Mouse (Mus musculus) colon, adult 2 months (tissue): ENCODE data around the gene Gm9046. TPM values are rescaled to one million over a fixed set of nuclear protein-coding genes. Genes with fewer than 3 reads are reported as not detected.

Experiments
- polyA plus RNA-seq: library from polyadenylated mRNA; depleted of rRNA; stranded (reverse); fragments of >200 nt; gene quantifications from 2 replicates; pipeline ENCODE4 v1.2.3, GENCODE M21; 2012; rRNA removed

The Gm9046 gene
- not detected in 2 replicates for polyA plus RNA-seq

DNA sequence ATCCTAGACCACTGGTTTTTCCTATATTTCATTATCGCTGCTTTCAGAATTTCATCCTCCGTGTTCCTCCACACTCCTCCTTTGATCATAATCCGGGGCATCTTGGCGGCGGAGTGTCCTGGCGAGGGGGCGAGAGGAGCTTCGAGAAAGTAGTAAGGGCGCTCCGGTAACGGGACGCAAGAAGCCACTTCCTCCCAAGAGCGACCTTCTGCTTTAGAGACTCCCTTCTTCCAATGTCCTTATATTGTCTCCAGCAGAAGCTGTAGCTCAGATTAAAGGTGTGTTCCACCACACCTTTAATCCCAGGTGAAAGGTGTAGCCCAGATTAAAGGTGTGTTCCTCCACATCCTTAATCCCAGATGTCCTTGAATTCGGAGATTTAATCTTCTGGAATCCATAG lies at the start of gene Gm9046:
Gm9046 (minus strand) TSS at position 101 of the 400 bp plus-strand sequence.

DNA sequence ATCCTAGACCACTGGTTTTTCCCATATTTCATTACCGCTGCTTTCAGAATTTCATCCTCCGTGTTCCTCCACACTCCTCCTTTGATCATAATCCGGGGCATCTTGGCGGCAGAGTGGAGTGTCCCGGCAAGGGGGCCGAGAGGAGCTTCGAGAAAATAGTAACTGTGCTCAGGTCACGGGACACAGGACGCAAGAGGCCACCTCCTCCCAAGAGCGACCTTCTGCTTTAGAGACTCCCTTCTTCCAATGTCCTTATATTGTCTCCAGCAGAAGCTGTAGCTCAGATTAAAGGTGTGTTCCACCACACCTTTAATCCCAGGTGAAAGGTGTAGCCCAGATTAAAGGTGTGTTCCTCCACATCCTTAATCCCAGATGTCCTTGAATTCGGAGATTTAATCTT lies 10.9 kb upstream of the Gm9046 start, which contains the start of gene Gm9049:
Gm9049 (minus strand) TSS at position 101 of the 400 bp plus-strand sequence.

DNA sequence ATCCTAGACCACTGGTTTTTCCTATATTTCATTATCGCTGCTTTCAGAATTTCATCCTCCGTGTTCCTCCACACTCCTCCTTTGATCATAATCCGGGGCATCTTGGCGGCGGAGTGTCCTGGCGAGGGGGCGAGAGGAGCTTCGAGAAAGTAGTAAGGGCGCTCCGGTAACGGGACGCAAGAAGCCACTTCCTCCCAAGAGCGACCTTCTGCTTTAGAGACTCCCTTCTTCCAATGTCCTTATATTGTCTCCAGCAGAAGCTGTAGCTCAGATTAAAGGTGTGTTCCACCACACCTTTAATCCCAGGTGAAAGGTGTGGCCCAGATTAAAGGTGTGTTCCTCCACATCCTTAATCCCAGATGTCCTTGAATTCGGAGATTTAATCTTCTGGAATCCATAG lies 5.5 kb upstream of the Gm9046 start, which contains the start of gene Gm9048:
Gm9048 (minus strand) TSS at position 101 of the 400 bp plus-strand sequence.

GRCm38 (mm10) chr10:118337731-118338130 lies 5.3 kb downstream of the Gm9046 start, which contains the start of gene Gm9045:
TSS of gene Gm9045 (minus strand) at chr10:118337831.

GRCm38 (mm10) chr10:118332308-118332707 lies 10.7 kb downstream of the Gm9046 start, which contains the start of gene Gm9044:
TSS of gene Gm9044 (minus strand) at chr10:118332408.

DNA sequence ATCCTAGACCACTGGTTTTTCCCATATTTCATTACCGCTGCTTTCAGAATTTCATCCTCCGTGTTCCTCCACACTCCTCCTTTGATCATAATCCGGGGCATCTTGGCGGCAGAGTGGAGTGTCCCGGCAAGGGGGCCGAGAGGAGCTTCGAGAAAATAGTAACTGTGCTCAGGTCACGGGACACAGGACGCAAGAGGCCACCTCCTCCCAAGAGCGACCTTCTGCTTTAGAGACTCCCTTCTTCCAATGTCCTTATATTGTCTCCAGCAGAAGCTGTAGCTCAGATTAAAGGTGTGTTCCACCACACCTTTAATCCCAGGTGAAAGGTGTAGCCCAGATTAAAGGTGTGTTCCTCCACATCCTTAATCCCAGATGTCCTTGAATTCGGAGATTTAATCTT lies 16.2 kb downstream of the Gm9046 start, which contains the start of gene Gm9040:
Gm9040 (minus strand) TSS at position 101 of the 400 bp plus-strand sequence.

DNA sequence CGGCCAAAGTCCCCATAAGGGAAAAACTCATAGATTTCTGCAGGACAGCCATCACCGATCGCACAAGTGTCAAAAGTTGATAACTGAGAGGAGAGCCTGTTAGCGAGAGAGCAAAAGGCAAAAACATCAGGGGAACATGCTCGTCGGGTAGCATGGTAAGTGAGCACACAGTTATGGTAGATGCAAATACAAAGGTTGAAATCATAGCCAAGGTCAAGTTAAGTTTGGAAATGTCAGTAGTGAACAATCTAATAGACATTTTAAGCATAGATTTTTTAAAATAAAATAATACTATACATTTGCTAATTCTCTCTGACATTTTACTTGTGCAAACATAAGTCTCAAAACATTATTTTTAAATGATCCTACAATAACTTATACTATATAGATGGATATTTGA lies 48.1 kb downstream of the Gm9046 start, which contains the start of gene Iltifb:
Iltifb (minus strand) TSS at position 101 of the 400 bp plus-strand sequence.

Other genes with a start within 250 kb of the Gm9046 start
- gene Mdm1, start 201.4 kb downstream of the Gm9046 start, polyA plus RNA-seq: 1.2 and 1.5 TPM in 2 replicates
- gene Il22, start 138.3 kb downstream of the Gm9046 start, polyA plus RNA-seq: not detected in 2 replicates
- gene Gm32717, start 102.5 kb downstream of the Gm9046 start, polyA plus RNA-seq: not detected in 2 replicates
- gene Gm32802, start 84.6 kb downstream of the Gm9046 start, polyA plus RNA-seq: not detected in 2 replicates
- not detected in 2 replicates for gene Iltifb, start 48.2 kb downstream of the Gm9046 start, polyA plus RNA-seq
- gene Gm9040, start 16.3 kb downstream of the Gm9046 start, polyA plus RNA-seq: not detected in 2 replicates
- not detected in 2 replicates for gene Gm9044, start 10.8 kb downstream of the Gm9046 start, polyA plus RNA-seq
- not detected in 2 replicates for gene Gm9045, start 5.4 kb downstream of the Gm9046 start, polyA plus RNA-seq
- not detected in 2 replicates for gene Gm9048, start 5.4 kb upstream of the Gm9046 start, polyA plus RNA-seq
- not detected in 2 replicates for gene Gm9049, start 10.8 kb upstream of the Gm9046 start, polyA plus RNA-seq
- not detected in 2 replicates for gene Ifng, start 97.8 kb upstream of the Gm9046 start, polyA plus RNA-seq